Mouse (Mus musculus): Measurements from ENCODE around the gene Fzr1. TPM values are rescaled to one million over a fixed set of nuclear protein-coding genes. Genes with fewer than 3 reads are reported as not detected.

Gene Fzr1
- polyA plus RNA-seq, 2 experiments from 2014 or later: 12.3 to 16.4 TPM

DNA sequence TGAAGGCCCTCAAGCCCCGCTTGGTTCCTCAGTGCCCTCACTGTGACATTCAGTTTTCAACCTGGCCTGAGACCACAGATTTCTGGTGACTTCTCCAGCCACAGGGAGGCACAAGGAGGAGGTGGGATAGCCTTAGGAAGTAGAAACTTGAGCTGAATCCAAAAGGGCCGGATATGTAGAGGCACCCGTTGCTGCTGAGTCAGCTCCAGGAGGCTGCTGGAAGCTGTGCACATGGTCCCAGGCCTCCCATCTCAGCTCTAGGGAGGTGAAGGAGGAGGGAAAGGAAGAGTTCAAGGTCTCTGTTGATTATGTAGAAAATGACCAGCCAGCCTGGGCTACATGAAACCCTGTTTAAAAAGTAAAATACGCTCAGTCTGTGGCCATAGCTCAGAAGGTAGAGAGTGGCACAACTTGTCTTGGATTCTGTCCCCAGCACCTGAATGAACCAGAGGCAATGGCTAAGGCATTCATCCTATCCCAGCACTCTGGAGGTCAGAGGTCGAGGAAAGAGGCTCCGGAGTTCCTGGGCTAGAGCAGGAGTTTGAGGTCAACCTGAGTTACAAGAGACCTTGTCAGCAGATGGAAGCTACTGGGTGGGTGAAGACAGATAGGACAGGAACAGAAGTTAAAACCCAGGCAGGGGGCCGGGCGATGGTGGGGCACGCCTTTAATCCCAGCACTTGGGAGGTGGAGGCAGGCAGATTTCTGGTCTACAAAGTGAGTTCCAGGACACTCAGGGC is 23.4 kb downstream of the Fzr1 start:
- ATAC-seq: no peak

DNA sequence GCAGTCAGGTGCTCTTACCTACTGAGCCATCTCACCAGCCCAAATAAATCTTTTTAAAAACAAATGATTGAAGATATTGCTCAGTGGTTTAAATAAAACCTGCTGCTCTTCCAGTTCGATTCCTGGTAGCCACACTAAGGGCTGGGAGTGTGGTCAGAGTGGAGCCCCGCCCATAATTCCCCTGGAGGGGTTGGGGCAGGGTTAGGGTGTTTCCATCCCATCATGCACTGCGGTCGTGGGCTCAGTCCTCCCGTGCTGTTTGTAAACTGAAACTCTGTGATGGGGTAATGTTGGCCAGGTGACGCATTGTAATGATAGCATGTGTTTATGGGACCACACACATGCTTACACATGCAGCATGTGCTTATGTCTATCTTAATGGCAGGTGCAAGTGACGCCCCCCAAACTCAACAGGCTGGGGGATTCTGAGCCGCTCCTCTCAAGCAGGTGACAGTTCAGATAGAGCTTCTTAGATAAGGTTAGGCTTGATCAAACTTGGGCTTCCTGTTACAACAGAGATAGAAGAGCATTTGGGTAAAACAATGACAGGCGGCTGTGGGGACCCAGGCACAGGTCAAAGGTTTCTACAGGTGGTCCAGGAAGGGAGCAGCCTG is 26.5 kb downstream of the Fzr1 start:
- ATAC-seq: no peak

DNA sequence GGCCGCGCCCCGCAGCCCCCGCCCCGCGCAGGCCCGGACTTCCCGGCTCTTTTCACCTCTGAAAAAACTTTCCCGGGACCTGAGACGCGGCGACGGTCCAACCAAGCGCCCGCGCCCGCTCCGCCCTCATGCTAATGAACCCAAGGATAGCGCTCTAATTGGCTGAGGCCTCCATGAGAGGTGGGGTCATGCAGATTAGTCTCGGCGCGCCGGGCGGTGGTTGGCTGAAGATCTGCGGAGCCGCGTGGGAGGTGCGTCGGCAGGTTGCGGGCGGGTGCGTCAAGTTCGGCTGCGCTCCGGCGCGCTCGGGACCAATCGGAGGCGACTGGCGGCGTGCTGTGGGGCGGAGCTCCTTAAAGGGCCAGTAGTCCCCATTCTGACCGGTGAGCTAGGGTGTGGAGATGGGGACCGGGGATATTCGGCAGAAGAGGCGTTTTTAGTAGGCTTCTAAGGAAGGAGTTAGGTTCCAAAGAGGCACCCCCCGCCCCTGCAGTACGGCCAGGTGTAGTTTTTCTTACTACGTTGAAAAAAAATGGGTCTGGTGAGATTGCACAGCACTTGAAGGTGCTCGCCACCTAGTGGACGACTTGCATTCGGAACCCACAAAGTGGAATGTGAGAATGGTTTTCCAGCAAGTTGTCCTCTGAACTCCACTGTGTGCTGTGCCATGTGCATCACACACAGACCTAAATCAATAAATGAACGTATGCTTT is 27.8 kb downstream of the Fzr1 start, which contains the start of gene Hmg20b:
Gene Hmg20b, minus strand, starts transcription at position 130 of the 713 bp plus-strand sequence.
- peak; percentile 95 for ATAC-seq

DNA sequence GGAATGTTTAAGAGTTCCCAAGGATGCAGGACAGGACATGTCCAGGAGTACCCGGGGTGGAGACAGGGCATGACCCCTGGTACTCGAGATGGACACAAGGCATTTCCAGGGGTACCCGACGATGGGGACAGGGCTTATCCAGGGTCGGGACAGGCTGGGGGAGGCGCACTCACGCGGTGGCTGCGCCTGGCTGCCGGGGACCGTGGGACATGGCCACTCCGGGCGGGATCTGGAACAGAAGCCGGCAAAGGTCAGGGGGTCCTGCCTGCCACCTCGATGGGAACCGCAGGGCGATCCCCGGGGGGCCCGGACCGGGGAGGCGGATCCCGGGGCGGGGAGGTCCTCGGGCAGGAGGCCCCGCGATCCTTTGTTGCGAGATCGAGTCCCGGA is 28.4 kb downstream of the Fzr1 start:
- no peak for ATAC-seq

DNA sequence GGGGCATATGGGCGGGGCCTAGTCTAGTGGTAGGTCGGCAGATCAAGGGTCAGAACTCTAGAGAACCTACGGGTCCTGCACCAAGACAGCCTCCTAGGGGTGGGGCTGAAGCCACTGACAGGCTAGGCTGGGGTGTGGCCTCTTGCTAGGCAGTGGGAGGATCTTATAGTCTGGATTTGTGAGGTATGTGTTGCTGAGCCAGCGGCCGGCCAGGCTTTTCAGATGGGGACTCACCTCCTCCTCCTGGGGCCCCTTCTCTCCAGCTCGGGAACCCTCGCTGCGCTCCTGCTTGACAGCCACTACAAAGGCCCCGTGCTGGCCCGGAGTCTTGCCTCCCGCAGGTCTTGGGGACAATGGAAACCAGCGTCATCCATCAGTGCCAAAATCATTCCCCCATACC is 29.2 kb downstream of the Fzr1 start:
- no peak for ATAC-seq

DNA sequence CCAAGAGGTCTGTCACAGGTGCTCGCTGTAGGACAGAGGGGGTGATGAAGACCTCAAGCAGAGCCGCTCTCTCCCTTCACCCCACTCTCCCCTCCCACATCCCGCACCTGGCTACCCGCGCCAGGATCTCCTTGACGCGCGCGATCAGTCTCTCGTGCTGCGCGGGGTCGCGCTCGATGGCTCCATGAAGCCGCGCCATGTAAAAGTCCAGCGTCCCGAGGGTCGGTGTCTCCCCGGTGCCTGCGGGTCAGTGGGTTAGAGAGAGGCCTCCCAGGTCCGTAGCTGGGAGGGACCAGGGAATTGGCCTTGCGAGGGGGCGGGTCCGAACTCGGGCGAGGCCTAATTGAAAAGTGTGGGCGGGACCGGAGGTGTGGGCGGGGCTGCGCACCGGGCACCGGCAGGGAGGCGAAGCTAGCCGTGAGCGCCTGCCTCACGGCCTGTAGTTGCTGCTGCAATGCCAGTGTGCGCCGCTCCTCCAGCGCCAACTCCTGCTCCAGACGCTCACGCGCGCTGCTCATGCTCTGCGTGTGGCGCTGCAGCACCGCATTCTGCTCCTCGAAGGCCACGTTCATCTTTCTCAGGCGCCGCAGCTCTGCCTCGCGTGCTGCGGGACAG is 31.8 kb downstream of the Fzr1 start:
- ATAC-seq: no peak

DNA sequence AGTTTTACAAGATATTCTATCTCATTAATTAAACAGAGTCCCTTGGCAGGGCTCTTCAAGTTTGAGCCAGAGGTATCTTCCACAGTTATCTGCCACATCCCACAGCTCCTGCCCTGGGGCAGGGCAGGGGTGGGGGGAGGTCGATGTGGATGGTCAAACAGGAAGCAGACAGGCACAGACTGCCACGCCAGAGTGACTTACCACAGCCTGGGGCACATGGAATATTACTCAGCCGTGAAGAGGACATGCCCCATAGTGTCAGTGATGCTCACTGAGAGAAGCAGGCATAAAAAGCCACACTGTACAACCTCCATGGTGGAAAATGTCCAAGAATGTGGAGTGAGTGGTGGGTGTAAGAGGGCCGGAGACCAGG is 33.2 kb downstream of the Fzr1 start:
- ATAC-seq: no peak

DNA sequence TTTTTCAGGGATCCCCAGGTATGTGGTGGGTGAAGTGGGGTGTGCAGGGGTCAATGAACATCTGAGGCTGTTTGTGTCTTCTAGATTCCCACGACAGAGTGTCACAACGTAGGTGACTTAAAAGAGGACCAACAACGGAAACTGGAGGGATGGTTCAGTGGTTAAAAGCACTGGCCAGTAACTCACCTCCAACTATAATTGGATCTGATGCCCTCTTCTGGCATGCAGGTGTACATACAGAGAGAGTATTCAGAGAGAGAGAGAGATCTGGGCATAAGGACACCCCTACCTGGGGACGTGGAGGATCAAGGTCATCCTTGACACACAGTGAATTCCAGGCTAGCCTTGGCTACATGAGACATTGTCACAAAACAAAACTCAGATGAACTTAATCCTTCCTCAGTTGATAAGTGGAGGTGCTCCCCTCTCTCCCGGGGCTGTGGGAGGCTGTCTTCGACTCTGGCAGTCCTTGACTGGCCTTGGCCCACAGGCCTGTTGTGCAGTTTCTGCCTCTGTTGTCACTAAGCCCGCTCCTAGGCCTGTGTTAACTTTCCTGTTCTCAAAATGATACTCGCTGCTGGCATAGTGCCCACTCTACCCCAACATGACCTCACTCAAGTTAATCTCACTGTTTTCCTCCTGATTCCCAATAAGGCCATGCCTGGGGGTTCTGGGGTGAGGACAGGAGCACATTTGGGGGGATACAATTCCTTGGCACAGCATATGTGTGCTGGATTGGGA is 33.7 kb downstream of the Fzr1 start:
- peak; percentile 62 for ATAC-seq

DNA sequence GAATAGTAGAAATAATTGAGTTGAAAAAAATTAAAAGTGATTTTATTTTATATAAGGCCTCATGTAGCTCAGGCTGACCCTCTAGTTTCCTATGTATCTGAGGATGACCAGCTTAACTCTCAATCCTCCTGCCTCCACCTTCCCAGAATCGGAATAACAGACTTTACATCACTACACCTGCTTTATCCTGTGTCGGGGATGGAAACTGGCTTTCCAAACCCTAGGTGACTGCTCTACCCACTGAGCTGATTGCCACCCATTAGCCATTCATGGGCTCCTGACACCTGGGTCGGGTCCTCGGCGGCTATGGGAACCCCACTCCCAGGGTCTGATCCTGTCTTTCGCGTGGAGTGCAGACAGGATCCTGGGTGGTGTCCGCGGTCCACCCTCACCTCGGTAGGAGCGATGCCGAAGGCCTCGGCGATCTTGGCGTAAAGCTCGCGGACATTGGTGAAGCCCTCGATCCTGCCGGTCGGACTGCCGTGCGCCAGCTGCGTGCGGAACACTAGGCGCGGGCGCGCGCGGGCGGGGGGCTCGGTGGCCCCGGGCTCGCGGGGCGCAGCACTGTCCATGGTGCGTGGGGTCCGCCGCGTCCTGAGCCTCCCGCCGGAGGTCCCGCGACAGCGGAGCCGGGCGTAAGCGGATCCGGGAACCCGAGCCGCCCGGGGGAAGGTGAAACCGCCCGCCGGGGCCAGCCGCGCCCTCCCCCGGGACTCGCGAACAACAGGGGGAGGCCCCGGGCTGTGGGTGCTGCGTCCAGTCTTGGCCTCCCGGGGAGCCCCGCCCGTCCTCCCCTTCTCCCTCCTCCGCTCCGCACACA is 35.4 kb downstream of the Fzr1 start, which contains the start of gene Gipc3:
Gene Gipc3, minus strand, starts transcription at position 581 of the 820 bp plus-strand sequence.
- ATAC-seq: no peak

DNA sequence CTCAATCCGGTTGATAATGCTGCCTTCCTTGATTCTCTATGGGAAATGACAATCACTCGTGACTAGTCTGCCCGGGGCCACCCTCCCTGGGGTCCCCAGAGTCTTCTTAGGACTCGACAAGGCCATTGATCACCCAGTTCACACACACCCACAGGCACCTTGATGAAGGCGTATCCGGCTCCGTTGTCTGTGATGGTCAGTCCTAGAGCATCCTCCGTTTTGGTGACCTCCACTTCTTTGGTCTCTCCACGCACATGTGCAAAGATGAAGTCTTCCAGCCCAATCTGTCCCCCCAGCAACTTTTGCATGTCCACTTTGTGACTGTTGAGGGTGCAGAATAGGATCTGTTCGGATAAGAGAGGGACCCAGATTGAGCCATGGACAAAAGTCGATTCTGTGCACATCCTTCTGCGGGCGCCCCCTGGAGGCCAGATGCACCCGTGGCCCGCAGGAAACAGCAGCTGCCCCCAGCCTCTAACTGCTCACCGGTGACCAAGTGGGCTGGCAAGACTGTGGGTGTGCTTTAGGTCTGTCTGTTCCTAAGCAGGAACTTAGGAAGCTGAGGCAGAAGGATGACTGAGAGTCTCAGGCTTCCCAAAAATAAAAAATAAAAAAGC is 36.9 kb downstream of the Fzr1 start:
- ATAC-seq: peak; percentile 65

DNA sequence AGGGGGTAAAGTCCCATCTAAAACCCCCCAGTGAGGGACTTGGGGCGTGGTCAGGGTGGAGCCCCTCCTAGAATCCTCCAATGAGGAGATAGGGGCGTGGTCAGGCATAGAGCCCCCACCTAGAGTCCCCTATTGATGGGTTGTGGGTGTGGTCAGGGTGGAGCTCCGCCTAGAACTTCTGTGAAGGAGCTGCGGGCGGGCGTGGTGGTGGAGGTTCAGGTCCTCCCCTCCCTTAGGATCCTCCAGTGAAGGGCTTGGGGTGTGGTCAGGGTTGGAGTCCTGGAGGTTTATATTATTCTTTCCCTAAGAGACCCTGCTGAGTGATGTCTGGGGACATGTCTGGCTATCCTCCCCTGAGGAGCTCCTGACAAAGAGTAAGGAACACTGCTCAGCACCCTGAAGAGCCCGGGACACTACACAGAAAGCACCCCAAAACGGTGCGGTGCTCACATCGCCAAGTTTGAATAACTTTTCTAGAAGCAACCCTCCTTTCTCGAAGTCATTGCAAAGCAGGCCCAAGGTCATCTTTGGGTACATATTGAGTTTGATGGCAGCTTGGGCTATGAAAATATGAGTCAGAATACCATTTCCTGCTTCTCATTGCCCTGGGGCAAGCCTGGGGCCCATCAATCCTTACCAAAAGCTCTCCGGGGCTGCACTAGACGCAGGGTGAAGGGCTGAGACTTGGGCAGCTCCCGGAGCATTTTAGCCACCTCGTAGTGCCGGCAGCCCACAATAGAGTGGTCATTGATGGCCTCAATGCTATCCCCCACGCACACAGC is 37.6 kb downstream of the Fzr1 start:
- no peak for ATAC-seq

DNA sequence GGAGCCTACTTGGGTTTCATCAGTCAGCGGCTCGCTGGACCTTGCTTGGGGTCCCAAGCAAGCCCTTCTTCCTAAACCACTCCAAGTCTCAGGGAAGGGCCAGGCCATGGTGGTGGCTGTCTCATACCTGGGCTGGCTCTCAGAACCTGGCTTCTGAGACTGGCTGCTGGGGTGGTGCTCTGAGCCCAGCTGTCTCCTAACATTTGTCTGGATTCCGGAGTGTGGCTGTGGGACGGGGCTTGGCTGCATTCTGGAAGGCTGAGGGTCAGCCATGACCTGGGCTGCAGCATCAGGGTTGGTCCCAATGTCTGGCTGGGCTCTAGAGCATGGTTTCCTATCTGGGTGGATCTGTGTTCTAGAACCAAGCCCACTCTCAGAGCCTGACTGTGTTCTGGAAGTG is 41.8 kb downstream of the Fzr1 start:
- no peak for ATAC-seq

DNA sequence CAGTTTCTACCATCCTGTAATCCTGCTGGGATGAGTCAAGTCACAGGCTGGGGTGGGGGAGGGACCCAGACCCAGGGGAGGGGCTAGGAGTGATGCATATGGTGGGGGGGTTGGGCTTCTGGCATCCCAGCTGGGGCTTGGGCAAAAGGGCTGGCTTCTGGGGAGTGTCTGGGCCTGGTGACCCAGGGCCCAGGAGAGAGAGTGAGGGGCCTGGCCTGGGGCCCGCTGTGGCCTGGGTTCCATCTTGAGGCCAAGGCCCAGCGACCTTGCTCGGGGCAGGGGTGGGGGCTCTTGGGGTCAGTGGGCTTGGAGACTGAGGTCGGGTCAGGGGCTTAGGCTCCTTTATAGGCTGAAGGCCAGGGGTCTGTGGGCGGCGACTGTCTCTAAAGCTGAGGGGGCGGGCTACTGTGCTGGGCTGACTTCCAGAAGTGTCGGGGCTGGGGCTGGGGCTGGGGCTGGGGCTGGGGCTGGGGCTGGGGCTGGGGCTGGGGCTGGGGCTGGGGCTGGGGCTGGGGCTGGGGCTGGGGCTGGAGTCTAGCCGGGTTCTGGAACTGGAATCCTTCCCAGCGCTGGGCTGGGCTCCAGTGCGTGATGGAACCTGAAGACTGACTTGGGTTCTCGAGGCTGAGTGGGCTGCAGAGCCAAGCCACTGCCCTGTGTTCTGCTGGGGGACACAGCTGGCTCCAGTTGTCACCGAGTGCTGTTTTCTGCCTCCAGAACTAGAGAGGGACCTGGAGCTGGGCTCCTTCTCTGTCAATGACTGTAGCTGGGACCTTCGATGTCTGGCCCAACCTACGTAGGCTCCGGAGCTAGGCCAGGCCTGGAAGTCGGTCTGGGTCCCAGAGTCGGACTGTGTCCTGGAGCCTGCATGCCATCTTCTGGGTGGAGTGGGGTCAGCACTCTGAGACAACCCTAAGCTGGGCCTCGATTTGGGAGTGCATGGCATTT is 42.6 kb downstream of the Fzr1 start:
- no peak for ATAC-seq

DNA sequence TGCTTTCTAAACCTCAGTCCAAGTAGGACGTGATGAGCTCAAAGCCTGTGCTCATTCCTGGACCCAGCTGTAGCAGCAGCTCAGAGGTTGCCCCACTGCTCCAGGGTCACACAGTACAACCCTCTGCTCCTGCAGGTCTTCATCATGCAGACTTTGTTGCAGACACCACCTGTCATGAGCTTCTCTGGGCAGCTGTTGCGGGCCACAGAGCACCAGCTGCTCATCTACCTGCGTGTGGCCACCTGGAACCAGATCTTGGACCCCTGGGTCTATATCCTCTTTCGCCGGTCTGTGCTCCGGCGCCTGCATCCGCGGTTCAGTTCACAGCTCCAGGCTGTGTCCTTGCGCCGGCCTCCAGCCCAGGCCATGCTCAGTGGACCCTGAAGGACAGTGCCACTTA is 44.0 kb downstream of the Fzr1 start:
- ATAC-seq: no peak

DNA sequence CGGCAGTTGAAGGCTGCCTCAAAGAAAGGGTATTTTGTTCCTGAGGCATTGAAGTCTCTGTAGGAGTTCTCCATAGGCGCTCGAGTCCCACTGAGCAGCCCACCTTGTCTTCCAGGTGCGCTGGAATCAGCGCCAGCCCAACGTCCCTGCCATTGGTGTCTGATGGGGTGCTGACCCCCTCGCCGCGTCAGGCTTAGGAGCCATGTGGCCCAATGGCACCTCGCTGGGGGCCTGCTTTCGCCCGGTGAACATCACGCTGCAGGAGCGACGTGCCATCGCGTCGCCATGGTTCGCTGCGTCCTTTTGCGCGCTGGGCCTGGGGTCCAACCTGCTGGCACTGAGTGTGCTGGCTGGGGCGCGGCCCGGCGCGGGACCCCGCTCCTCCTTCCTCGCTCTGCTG is 46.0 kb downstream of the Fzr1 start:
- no peak for ATAC-seq

DNA sequence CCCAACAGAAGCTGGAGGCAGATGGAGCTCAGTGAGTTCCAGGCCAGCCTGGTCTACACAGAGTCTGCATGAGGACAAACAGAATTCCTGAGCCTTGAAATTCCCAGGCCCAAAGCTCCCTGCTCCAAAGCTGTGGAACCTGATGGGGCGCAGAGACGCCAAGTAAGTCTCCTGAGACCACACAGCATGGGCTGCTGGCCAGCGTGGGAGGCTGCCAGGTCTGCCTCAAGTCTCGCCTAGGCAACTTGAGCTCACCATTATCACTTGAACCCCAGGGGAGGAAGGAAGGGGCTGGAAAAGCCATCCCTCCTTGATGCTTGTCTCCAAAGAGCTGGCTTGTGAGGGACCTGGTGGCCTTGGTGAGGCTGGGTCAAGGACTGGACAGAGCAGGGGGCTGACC is 48.3 kb downstream of the Fzr1 start:
- no peak for ATAC-seq

DNA sequence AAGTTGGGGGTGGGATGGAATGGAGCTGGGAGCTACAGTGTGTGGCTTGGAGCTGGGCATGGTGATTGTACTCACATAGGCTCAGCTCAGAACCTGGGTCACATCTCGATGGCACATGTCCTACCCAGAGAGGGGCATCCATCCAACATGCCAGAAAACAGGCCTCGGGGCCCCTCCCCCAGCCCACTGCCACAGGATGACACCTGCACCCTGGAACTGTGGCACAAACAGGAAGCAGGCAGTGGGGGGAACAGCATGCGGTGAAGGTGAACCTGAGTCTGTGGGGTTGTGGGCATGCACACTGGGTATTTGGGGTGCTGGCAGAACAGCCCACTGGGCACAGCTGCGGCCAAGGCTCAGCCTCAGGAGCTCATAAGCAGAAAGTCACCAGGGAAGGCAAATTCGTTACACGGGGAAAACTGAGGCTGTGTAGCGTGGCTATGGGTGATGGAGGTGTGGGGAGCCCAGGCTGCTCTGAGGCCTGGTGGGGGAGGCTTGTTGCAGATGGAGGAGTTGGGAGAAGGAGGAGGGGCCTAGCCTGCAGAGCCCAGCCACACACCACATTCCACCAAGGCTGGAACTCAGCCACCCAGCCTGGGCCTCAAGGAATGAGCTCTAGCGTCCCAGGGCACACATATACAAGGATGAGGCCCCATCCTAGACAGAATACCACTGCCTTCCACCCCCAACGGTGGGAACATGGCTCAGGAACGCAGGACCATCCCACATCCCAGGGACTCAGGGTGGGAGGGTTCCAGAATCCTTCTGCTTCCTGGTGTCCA is 48.9 kb downstream of the Fzr1 start:
- ATAC-seq: peak; percentile 84

DNA sequence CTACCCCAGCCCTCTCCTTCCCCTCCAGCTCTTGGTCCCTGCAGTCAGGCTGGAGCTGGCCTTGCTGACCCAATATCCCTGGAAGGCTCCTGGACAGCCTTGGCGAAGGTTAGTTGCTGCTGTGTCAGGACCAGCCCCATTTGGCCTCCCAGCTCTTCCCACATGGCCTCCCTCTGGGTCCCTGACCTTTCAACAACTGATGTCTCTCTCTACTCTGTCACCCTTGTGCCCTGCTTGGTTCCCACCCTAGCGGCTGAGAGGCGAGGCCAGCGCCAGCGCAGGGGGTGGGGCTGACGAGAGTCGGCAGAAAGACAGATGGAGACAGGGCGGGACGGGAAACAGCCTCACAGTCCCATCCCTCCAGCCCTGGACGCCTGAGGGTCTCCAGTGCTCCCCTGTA is 49.9 kb downstream of the Fzr1 start, which contains the start of gene Tbxa2r:
Gene Tbxa2r, plus strand, starts transcription at position 346 of the 400 bp plus-strand sequence.
- peak; percentile 67 for ATAC-seq
